Mouse (Mus musculus) lung, postnatal 0 days (tissue): ENCODE results near the gene Sumo1. TPM values are rescaled to one million over a fixed set of nuclear protein-coding genes. Genes with fewer than 3 reads are reported as not detected.

Experiments
- ATAC-seq: fragments of 200-750 bp; cut with Nextera tagmentation; 2 replicates; pipeline ENCODE4 v1.8.0; 2017; ENCODE audit warnings: moderate library complexity
- DNase-seq: peaks from one replicate; pipeline ENCODE4 v3.0.0-alpha.2; 2016; ENCODE audit warnings: low spot score
- H3K27ac ChIP-seq: fragments of 300-500 bp; sonication (generic); 2 replicates; pipeline ENCODE4 v1.5.1; 2014; ENCODE audit warnings: antibody characterized with exemption, mild to moderate bottlenecking, low read length, mixed read lengths
- H3K27me3 ChIP-seq: fragments of 300-500 bp; sonication (generic); replicated peaks from 2 replicates; pipeline ENCODE4 v1.6.1; 2014; ENCODE audit warnings: low read length, mixed read lengths; ENCODE audit not compliant: insufficient read depth
- H3K36me3 ChIP-seq: fragments of 300-500 bp; sonication (generic); 2 replicates; pipeline ENCODE4 v1.6.1; 2014; ENCODE audit warnings: low read length, mixed read lengths; ENCODE audit not compliant: insufficient read depth
- H3K4me1 ChIP-seq: fragments of 300-500 bp; sonication (generic); 2 replicates; pipeline ENCODE4 v1.6.1; 2014; ENCODE audit warnings: antibody characterized with exemption, low read depth, low read length, mixed read lengths; ENCODE audit not compliant: insufficient read depth
- H3K4me2 ChIP-seq: fragments of 300-500 bp; sonication (generic); replicated peaks from 2 replicates; pipeline ENCODE4 v1.6.1; 2014; ENCODE audit warnings: low read depth, mild to moderate bottlenecking, low read length, moderate library complexity, mixed read lengths
- H3K4me3 ChIP-seq: fragments of 300-500 bp; sonication (generic); 2 replicates; pipeline ENCODE4 v1.5.1; 2014; ENCODE audit warnings: low read depth, low read length
- H3K9ac ChIP-seq: fragments of 300-500 bp; sonication (generic); replicated peaks from 2 replicates; pipeline ENCODE4 v1.6.1; 2014; ENCODE audit warnings: low read depth, mild to moderate bottlenecking
- H3K9me3 ChIP-seq: fragments of 300-500 bp; sonication (generic); 2 replicates; pipeline ENCODE4 v1.6.1; 2016; ENCODE audit warnings: low read length, mixed read lengths
- CTCF ChIP-seq: IDR thresholded peaks from 2 replicates; pipeline ENCODE4 v1.5.1; 2016; ENCODE audit warnings: antibody characterized with exemption, mild to moderate bottlenecking
- EP300 ChIP-seq: IDR thresholded peaks from 2 replicates; pipeline ENCODE4 v1.6.1; 2016; ENCODE audit warnings: antibody characterized with exemption, mild to moderate bottlenecking, control low read depth
- WGBS: fragments of 180-500 bp; shearing (Covaris S2); extraction: QIAGEN DNeasy Blood & Tissue Kit; methylation state at CpG from one replicate; pipeline ENCODE4 v1.1.7; 2014; 5-methylcytosine and 5-hydroxymethylcytosine counted together
- polyA plus RNA-seq: library from polyadenylated mRNA; unstranded; fragments of >200 nt; fragmentation: Nextera tagmentation; extraction: Ambion mirVana; gene quantifications from 2 replicates; pipeline ENCODE4 v1.2.1, GENCODE M21; 2015

Gene Sumo1
- polyA plus RNA-seq, 1 experiment from 2014 or later, result 257 TPM

GRCm38 (mm10) chr1:59569301-59569700, 101.3 kb downstream of the Sumo1 start:
- no peak overlapping the region for H3K9ac ChIP-seq
- H3K36me3 ChIP-seq, result no peaks in the 10 kb centered on the region
- no peaks in the 10 kb centered on the region for H3K27me3 ChIP-seq
- DNase-seq (no peak), ATAC-seq (no peak)
- H3K4me2 ChIP-seq, result no peak overlapping the region
- H3K4me1 ChIP-seq, result no peaks in the 10 kb centered on the region
- H3K4me3 ChIP-seq, result no peak overlapping the region
- 68% methylated on average over 5 of the region's 5 CpGs for WGBS
- no peak for TF ChIP-seq CTCF
- H3K9me3 ChIP-seq, result no peaks in the 10 kb centered on the region
- no peak overlapping the region for H3K27ac ChIP-seq

- Histone ChIP-seq H3K27ac (no peak overlapping the region), H3K9ac (no peak overlapping the region), H3K4me3 (no peak overlapping the region), H3K27me3 (no peaks in the 10 kb centered on the region), H3K9me3 (no peaks in the 10 kb centered on the region), H3K36me3 (no peaks in the 10 kb centered on the region), H3K4me2 (no peak overlapping the region), H3K4me1 (no peaks in the 10 kb centered on the region)
- TF ChIP-seq CTCF, result no peak
- TF ChIP-seq EP300, result no peak
- no peak for DNase-seq
- 85% methylated on average over 1 of the region's 1 CpGs for WGBS
- no peak for ATAC-seq
Measured at GRCm38 (mm10) chr1:59568283-59568682, 102.4 kb downstream of the Sumo1 start.

GRCm38 (mm10) chr1:59567521-59567920, 103.1 kb downstream of the Sumo1 start:
- WGBS, result 79% methylated on average over 4 of the region's 4 CpGs
- no peak overlapping the region for H3K27ac ChIP-seq

GRCm38 (mm10) chr1:59566926-59567325, 103.7 kb downstream of the Sumo1 start:
- TF ChIP-seq CTCF (no peak), EP300 (no peak)
- no peaks in the 10 kb centered on the region for H3K36me3 ChIP-seq
- 57% methylated on average over 6 of the region's 6 CpGs for WGBS
- no peak overlapping the region for H3K27ac ChIP-seq
- H3K4me1 ChIP-seq, result no peaks in the 10 kb centered on the region
- no peak overlapping the region for H3K4me2 ChIP-seq
- no peak for DNase-seq
- no peak overlapping the region for H3K9ac ChIP-seq
- ATAC-seq, result no peak
- H3K27me3 ChIP-seq, result no peaks in the 10 kb centered on the region
- H3K9me3 ChIP-seq, result no peaks in the 10 kb centered on the region
- H3K4me3 ChIP-seq, result no peak overlapping the region

More at GRCm38 (mm10) chr1:59567521-59567920, 103.1 kb downstream of the Sumo1 start:
- Histone ChIP-seq H3K9ac (no peak overlapping the region), H3K4me2 (no peak overlapping the region), H3K27me3 (no peaks in the 10 kb centered on the region), H3K36me3 (no peaks in the 10 kb centered on the region), H3K4me3 (no peak overlapping the region), H3K4me1 (no peaks in the 10 kb centered on the region), H3K9me3 (no peaks in the 10 kb centered on the region)
- ATAC-seq (no peak), DNase-seq (no peak)
- TF ChIP-seq CTCF, result no peak
- TF ChIP-seq EP300, result no peak

GRCm38 (mm10) chr1:59566281-59566680, 104.4 kb downstream of the Sumo1 start:
- H3K36me3 ChIP-seq, result no peaks in the 10 kb centered on the region
- H3K27me3 ChIP-seq, result no peaks in the 10 kb centered on the region
- no peak overlapping the region for H3K27ac ChIP-seq

GRCm38 (mm10) chr1:59565804-59566203, 104.8 kb downstream of the Sumo1 start:
- WGBS, result 68% methylated on average over 5 of the region's 5 CpGs
- H3K27ac ChIP-seq, result no peak overlapping the region

More at GRCm38 (mm10) chr1:59566281-59566680, 104.4 kb downstream of the Sumo1 start:
- H3K9ac ChIP-seq, result no peak overlapping the region
- TF ChIP-seq CTCF (no peak), EP300 (no peak)
- WGBS, result 75% methylated on average over 7 of the region's 7 CpGs
- H3K4me1 ChIP-seq, result no peaks in the 10 kb centered on the region
- no peak for DNase-seq
- H3K4me3 ChIP-seq, result no peak overlapping the region
- ATAC-seq, result no peak
- no peaks in the 10 kb centered on the region for H3K9me3 ChIP-seq
- no peak overlapping the region for H3K4me2 ChIP-seq

GRCm38 (mm10) chr1:59563581-59563980, 107.1 kb downstream of the Sumo1 start:
- Histone ChIP-seq H3K4me2 (no peak overlapping the region), H3K27ac (no peak overlapping the region), H3K9me3 (no peaks in the 10 kb centered on the region), H3K36me3 (no peaks in the 10 kb centered on the region), H3K4me1 (no peaks in the 10 kb centered on the region), H3K4me3 (no peak overlapping the region), H3K9ac (no peak overlapping the region), H3K27me3 (no peaks in the 10 kb centered on the region)
- 57% methylated on average over 2 of the region's 2 CpGs for WGBS
- no peak for TF ChIP-seq CTCF
- no peak for TF ChIP-seq EP300
- DNase-seq, result no peak
- no peak for ATAC-seq

More at GRCm38 (mm10) chr1:59565804-59566203, 104.8 kb downstream of the Sumo1 start:
- DNase-seq, result no peak
- TF ChIP-seq CTCF (no peak), EP300 (no peak)
- H3K9ac ChIP-seq, result no peak overlapping the region
- no peaks in the 10 kb centered on the region for H3K27me3 ChIP-seq
- ATAC-seq, result no peak
- no peaks in the 10 kb centered on the region for H3K9me3 ChIP-seq
- no peaks in the 10 kb centered on the region for H3K36me3 ChIP-seq
- H3K4me3 ChIP-seq, result no peak overlapping the region
- no peaks in the 10 kb centered on the region for H3K4me1 ChIP-seq
- no peak overlapping the region for H3K4me2 ChIP-seq
